Mouse (Mus musculus) ES-E14 (cell line): ENCODE data around the gene Mrps34.
A peak's percentile ranks its signal among the peaks of the same experiment; 100 is the strongest.

ENCODE experiments used
- CHD2 ChIP-seq: IDR thresholded peaks from 2 replicates; pipeline ENCODE4 v1.6.1; 2014; ENCODE audit warnings: mild to moderate bottlenecking, low read depth, low read length, inconsistent platforms
- MAFK ChIP-seq: IDR thresholded peaks from 2 replicates; pipeline ENCODE4 v1.6.1; 2014; ENCODE audit warnings: mild to moderate bottlenecking, low read depth, low read length, inconsistent platforms; ENCODE audit not compliant: insufficient read depth
- ZC3H11A ChIP-seq: IDR thresholded peaks from 2 replicates; pipeline ENCODE4 v1.6.1; 2012; ENCODE audit warnings: low read depth, mild to moderate bottlenecking, inconsistent platforms, low read length, borderline replicate concordance
- ZNF384 ChIP-seq: IDR thresholded peaks from 2 replicates; pipeline ENCODE4 v1.6.1; 2012; ENCODE audit warnings: low read depth, low read length, inconsistent platforms

DNA sequence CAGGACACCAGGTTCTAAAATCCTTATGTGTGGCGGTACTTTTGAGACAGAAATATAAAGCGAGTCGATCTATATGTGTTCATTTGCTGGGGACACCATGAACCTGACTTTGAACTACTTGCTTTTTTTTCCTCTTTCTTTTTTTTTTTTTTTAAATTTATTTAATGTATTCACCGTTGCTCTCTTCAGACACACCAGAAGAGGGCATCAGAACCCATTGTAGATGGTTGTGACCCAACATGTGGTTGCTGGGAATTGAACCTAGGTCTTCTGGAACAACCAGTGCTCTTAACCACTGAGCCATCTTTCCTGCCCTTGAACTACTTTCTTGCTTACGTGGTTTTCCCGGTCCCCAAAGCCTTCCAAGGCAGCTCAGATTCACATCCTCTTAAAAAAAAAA lies 42.4 kb downstream of the Mrps34 start:
- TF ChIP-seq ZC3H11A = no peak
- TF ChIP-seq MAFK = no peak
- TF ChIP-seq ZNF384 = peak; percentile 51; the same call in 1 of the 2 replicates
- TF ChIP-seq CHD2 = no peak
